Mouse (Mus musculus) retina, adult 2 months (tissue): ENCODE measurements around the gene Vezf1.

Source experiments
- DNase-seq: peaks from one replicate; pipeline ENCODE4 v3.0.0-alpha.2; 2012; ENCODE audit warnings: low read depth, low spot score

Gene Vezf1

DNA sequence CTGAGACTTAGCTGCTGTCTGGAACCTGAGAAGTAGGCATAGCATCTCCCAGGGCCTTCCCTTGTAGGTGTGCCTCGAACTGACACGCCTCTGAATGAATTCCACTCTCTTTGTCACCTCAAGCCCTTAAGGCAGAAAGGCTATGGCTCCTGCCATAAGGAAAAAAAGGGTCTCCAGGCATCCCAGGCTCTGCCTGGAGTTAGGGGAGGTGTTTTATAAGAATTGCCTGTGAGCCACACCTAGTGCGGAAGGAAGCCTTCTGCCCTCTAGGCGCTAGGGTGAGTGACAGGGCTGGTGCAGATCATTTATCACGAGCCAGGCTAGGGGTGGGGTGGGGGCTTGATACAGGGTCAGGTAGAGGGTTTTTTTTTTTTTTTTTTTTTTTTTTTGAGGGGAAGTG is 54.9 kb downstream of the Vezf1 start:
- DNase-seq, result no peak

- DNase-seq, result no peak
Observed at GRCm38 (mm10) chr11:88123731-88124130, 55.7 kb downstream of the Vezf1 start.

- no peak for DNase-seq
Observed at GRCm38 (mm10) chr11:88125483-88125882, 57.4 kb downstream of the Vezf1 start.

GRCm38 (mm10) chr11:88126306-88126793 is 58.3 kb downstream of the Vezf1 start:
- DNase-seq, result no peak

- DNase-seq, result no peak
Observed at GRCm38 (mm10) chr11:88128461-88128860, 60.4 kb downstream of the Vezf1 start.

- no peak for DNase-seq
Observed at GRCm38 (mm10) chr11:88129281-88129680, 61.2 kb downstream of the Vezf1 start.

DNA sequence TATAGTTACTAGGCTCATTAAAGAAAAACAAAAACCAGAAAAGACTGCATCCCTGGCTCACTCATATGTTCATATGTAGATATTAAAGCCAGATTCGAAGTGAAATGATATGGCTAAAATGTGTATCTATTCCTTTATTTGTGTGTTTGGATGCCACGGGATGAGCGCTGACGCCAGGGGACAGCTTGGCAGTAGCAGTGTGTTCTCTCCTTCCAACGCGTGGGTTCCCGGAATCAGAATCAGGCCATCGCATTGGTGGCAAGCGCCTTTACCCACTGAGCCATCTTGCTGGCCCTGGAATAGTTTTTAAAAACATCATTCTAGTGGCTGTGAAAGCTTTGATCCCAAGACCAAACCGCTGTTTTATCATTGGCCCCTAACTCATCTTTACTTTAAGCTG is 61.9 kb downstream of the Vezf1 start:
- DNase-seq, result no peak

DNA sequence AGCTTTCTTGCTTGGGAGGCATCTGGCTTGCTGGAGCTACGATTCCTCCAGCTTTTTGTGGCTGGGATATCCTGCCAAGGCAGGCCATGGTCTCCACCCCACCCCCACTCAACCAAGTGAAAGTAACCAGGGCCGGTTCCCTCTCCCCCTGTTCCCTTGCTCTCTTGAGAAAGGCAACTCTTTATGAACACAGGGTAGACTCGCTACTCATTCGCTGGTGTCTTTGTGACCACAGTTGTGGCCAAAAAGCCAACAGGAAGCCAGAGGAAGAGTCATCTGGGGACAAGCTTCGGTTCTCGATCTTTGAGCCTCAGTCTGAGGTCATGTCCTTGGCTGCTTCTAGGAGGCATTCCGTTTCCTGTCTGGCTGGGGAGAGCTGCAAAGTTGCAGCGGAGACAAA is 63.8 kb downstream of the Vezf1 start:
- DNase-seq, result no peak
